Mouse (Mus musculus): ENCODE measurements at regions not wholly inside any gene's neighbourhood (a gene's known extent, or its start where the extent isn't known, plus 50 kb on each side); places are given as distances from the start of the nearest gene placed in this dataset.

DNA sequence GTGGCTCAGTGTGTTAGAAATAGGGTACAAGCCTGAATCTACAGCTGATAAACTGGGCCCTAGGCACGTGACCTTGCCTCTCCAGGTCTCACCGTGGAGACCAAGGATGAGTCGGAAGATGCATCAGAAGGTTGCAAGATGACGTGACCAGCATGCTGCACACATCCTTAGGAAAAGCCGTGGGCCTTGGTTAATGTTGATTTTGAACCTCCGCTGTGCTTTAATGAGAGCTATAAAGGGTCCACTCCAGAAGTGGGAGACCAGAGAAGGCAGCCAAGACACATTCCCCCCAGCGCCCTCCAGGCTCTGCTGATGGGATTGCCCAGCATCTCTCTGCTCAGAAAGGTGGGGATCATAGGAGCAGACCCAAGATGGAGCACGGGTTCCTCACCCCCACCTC is 343.6 kb upstream of the Tbx3 start:
- TF ChIP-seq CTCF (IDR thresholded peaks at IDR 0.05; ENCODE audit: control insufficient read depth, insufficient read depth, insufficient replicate concordance, low read depth, low read length), result no peak
- no peak for TF ChIP-seq POLR2A (IDR thresholded peaks at IDR 0.05; ENCODE audit: control insufficient read depth, low read depth, low read length)
